32 mouse cellular contexts compared by ENCODE assay signal in genomic region chr2:84934649-84935007, GRCm38 (mm10). TPM values are rescaled to one million over a fixed set of nuclear protein-coding genes. Genes with fewer than 3 reads are reported as not detected.
DNase-seq lines count a peak whose midpoint lies in the region; ATAC-seq and TF ChIP-seq lines count a peak whose summit lies in the region.
"Had no signal": no experiment of that assay in that cellular context is flagged by ENCODE, and none has a peak within 500 bp of the region (broad histone marks: within the 10 kb centered on the region; RNA-seq: fewer than 3 reads in every experiment).

No protein-coding gene starts in this region.

- no peak overlapping the region for H3K9ac ChIP-seq in forebrain, embryonic 11.5 days (ENCODE audit: low read length)
- H3K9ac ChIP-seq in forebrain, embryonic 13.5 days, result no peak overlapping the region
- no peak overlapping the region for H3K9ac ChIP-seq in heart, embryonic 12.5 days
- no peak overlapping the region for H3K9ac ChIP-seq in liver, adult 2 months (ENCODE audit: low read depth, low read length)
- H3K9ac ChIP-seq in liver, postnatal 0 days (replicated peaks), result no peak overlapping the region
- H3K9ac ChIP-seq: limb, embryonic 15.5 days; liver, embryonic 15.5 days; neural tube, embryonic 13.5 days; stomach, embryonic 15.5 days had no signal

- H3K27ac ChIP-seq in forebrain, embryonic 11.5 days (ENCODE audit: low read depth, low read length), result no peak overlapping the region
- H3K27ac ChIP-seq in forebrain, embryonic 13.5 days, result no peak overlapping the region
- peak overlapping the region; percentile 42; the same call in 1 of the 2 replicates for H3K27ac ChIP-seq in heart, embryonic 12.5 days (ENCODE audit: poor library complexity, severe bottlenecking)
- H3K27ac ChIP-seq in liver, adult 2 months (replicated peaks; ENCODE audit: insufficient read depth, low read depth, low read length), result peak overlapping the region; percentile 36; the same call in 1 of the 2 replicates
- no peak overlapping the region for H3K27ac ChIP-seq in liver, postnatal 0 days (ENCODE audit: low read depth)
- H3K27ac ChIP-seq: forebrain, embryonic 10.5 days; kidney, postnatal 0 days; left cerebral cortex, adult 2 months; limb, embryonic 15.5 days; neural tube, embryonic 13.5 days; stomach, embryonic 15.5 days had no signal

- TF ChIP-seq POLR2A in liver, adult 2 months (IDR thresholded peaks at IDR 0.05; ENCODE audit: extremely low read depth, insufficient read depth, low read length), result no peak

- no peak overlapping the region for H3K4me2 ChIP-seq in forebrain, embryonic 11.5 days (ENCODE audit: low read depth, low read length, severe bottlenecking)
- no peak overlapping the region for H3K4me2 ChIP-seq in forebrain, embryonic 13.5 days
- no peak overlapping the region for H3K4me2 ChIP-seq in heart, embryonic 12.5 days
- no peak overlapping the region for H3K4me2 ChIP-seq in liver, postnatal 0 days (ENCODE audit: low read depth, low read length)
- H3K4me2 ChIP-seq: limb, embryonic 15.5 days; neural tube, embryonic 13.5 days; stomach, embryonic 15.5 days had no signal

- no peak for DNase-seq in forebrain, embryonic 11.5 days (ENCODE audit: low spot score)
- no peak for DNase-seq in heart, postnatal 36 days
- DNase-seq in liver, adult 2 months (ENCODE audit: extremely low read depth, low read depth, low spot score), result no peak
- DNase-seq in liver, postnatal 0 days, result no peak
- DNase-seq: adrenal gland, adult 8-10 months; cerebellum, adult 18-20 months; cerebellum, postnatal 14 days; gastrocnemius, postnatal 14 days; layer of hippocampus, adult 9-11 months; left cerebral cortex, postnatal 4 days; lung, postnatal 4 days; right cerebral cortex, adult 18-20 months; thymus, postnatal 25 days had no signal

- no peaks in the 10 kb centered on the region for H3K36me3 ChIP-seq in forebrain, embryonic 11.5 days (ENCODE audit: control insufficient read depth, insufficient read depth, low read length)
- no peaks in the 10 kb centered on the region for H3K36me3 ChIP-seq in forebrain, embryonic 13.5 days (ENCODE audit: poor library complexity, severe bottlenecking)
- no peaks in the 10 kb centered on the region for H3K36me3 ChIP-seq in heart, embryonic 12.5 days
- no peaks in the 10 kb centered on the region for H3K36me3 ChIP-seq in liver, adult 2 months (ENCODE audit: control insufficient read depth, insufficient read depth, low read length)
- peaks cover 2% of the 10 kb centered on the region; the same call in 1 of the 2 replicates for H3K36me3 ChIP-seq in liver, postnatal 0 days (replicated peaks; ENCODE audit: insufficient read depth, low read length)
- H3K36me3 ChIP-seq: forebrain, embryonic 10.5 days; limb, embryonic 15.5 days; neural tube, embryonic 13.5 days; stomach, embryonic 15.5 days had no signal

- H3K9me3 ChIP-seq in forebrain, embryonic 11.5 days (ENCODE audit: control insufficient read depth, low read length), result no peaks in the 10 kb centered on the region
- no peaks in the 10 kb centered on the region for H3K9me3 ChIP-seq in forebrain, embryonic 13.5 days (replicated peaks)
- H3K9me3 ChIP-seq in heart, embryonic 12.5 days (replicated peaks), result no peaks in the 10 kb centered on the region
- H3K9me3 ChIP-seq in liver, postnatal 0 days (ENCODE audit: low read length), result no peaks in the 10 kb centered on the region
- H3K9me3 ChIP-seq: forebrain, embryonic 10.5 days; limb, embryonic 15.5 days; liver, embryonic 15.5 days; neural tube, embryonic 13.5 days; stomach, embryonic 15.5 days had no signal

- TF ChIP-seq EP300 in liver, postnatal 0 days (IDR thresholded peaks at IDR 0.05; ENCODE audit: low read depth), result no peak

- 64% methylated on average over 4 of the region's 4 CpGs for WGBS in forebrain, embryonic 11.5 days
- WGBS in forebrain, embryonic 13.5 days, result 42% methylated on average over 4 of the region's 4 CpGs
- WGBS in heart, embryonic 12.5 days, result 66% methylated on average over 4 of the region's 4 CpGs
- WGBS in liver, adult 2 months, result 89% methylated on average over 4 of the region's 4 CpGs
- WGBS in liver, postnatal 0 days (ENCODE audit: insufficient replicate concordance), result 89% methylated on average over 4 of the region's 4 CpGs

- intact Hi-C loops in heart, postnatal 36 days (cut with DNase I), result no loop called here

- H3K79me2 ChIP-seq in liver, adult 2 months (ENCODE audit: control insufficient read depth, insufficient read depth, low read length), result no peaks in the 10 kb centered on the region; the same call in 1 of the 2 replicates

- no peaks in the 10 kb centered on the region for H3K4me1 ChIP-seq in forebrain, embryonic 11.5 days (replicated peaks; ENCODE audit: control insufficient read depth, insufficient read depth, low read length)
- peaks cover 6% of the 10 kb centered on the region for H3K4me1 ChIP-seq in forebrain, embryonic 13.5 days
- H3K4me1 ChIP-seq in heart, embryonic 12.5 days (replicated peaks), result peaks cover 16% of the 10 kb centered on the region
- H3K4me1 ChIP-seq in liver, adult 2 months (ENCODE audit: control insufficient read depth, insufficient read depth, low read length), result peaks cover 9% of the 10 kb centered on the region
- H3K4me1 ChIP-seq in liver, postnatal 0 days (ENCODE audit: insufficient read depth), result peaks cover 18% of the 10 kb centered on the region

- no peaks in the 10 kb centered on the region for H3K27me3 ChIP-seq in forebrain, embryonic 11.5 days (ENCODE audit: control insufficient read depth, insufficient read depth, low read length)
- H3K27me3 ChIP-seq in forebrain, embryonic 13.5 days, result no peaks in the 10 kb centered on the region
- no peaks in the 10 kb centered on the region for H3K27me3 ChIP-seq in heart, embryonic 12.5 days (replicated peaks)
- no peaks in the 10 kb centered on the region for H3K27me3 ChIP-seq in liver, adult 2 months (ENCODE audit: control insufficient read depth, insufficient read depth, low read length)
- H3K27me3 ChIP-seq in liver, postnatal 0 days (ENCODE audit: insufficient read depth, low read length), result no peaks in the 10 kb centered on the region
- H3K27me3 ChIP-seq: limb, embryonic 15.5 days; neural tube, embryonic 13.5 days; stomach, embryonic 15.5 days had no signal

- 0 out of 2 replicates have a peak, but pooled peaks have one; percentile 8 for ATAC-seq in forebrain, embryonic 11.5 days (replicated peaks; ENCODE audit: low FRiP score)
- ATAC-seq in forebrain, embryonic 13.5 days, result no peak; the same call in 1 of the 2 replicates
- ATAC-seq in heart, embryonic 12.5 days (ENCODE audit: insufficient number of reproducible peaks, low FRiP score), result no peak
- no peak for ATAC-seq in liver, postnatal 0 days
- ATAC-seq in megakaryocyte, adult 5-6 weeks (ENCODE audit: poor library complexity, severe bottlenecking), result no peak
- ATAC-seq: activated CD4-positive, CD25-positive, alpha-beta regulatory T cell, adult 4 months had no signal

- no peak overlapping the region for H3K4me3 ChIP-seq in forebrain, embryonic 11.5 days (ENCODE audit: low read depth, low read length)
- no peak overlapping the region for H3K4me3 ChIP-seq in forebrain, embryonic 13.5 days
- H3K4me3 ChIP-seq in heart, embryonic 12.5 days, result no peak overlapping the region
- H3K4me3 ChIP-seq in liver, adult 2 months (ENCODE audit: insufficient read depth, low read depth, low read length), result no peak overlapping the region
- H3K4me3 ChIP-seq in liver, postnatal 0 days (ENCODE audit: low read depth, low read length), result no peak overlapping the region
- H3K4me3 ChIP-seq: forebrain, embryonic 10.5 days; left cerebral cortex, adult 2 months; limb, embryonic 15.5 days; liver, embryonic 15.5 days; myocyte; neural tube, embryonic 13.5 days; stomach, embryonic 15.5 days had no signal

- no peak for TF ChIP-seq CTCF in liver, adult 2 months (IDR thresholded peaks at IDR 0.05; ENCODE audit: low read depth, low read length)
- no peak for TF ChIP-seq CTCF in liver, postnatal 0 days (IDR thresholded peaks at IDR 0.05; ENCODE audit: low read depth)

RNA-seq across cellular contexts. Expression of gene Slc43a3, which starts 1.8 kb away (rescaled TPM):
- polyA plus RNA-seq in forebrain, embryonic 11.5 days (2014; fragmentation: Nextera tagmentation; extraction: Ambion mirVana), result 18.0 and 18.2 TPM in 2 replicates
- 5.9 and 6.6 TPM in 2 replicates for polyA plus RNA-seq in forebrain, embryonic 13.5 days (2015; fragmentation: Nextera tagmentation; extraction: Ambion mirVana)
- 33.6 and 35.0 TPM in 2 replicates for polyA plus RNA-seq in heart, embryonic 12.5 days (2016; fragmentation: Nextera tagmentation; extraction: Ambion mirVana)
- 100 to 1,000 TPM in 1 of 2 experiments, 10 to 100 TPM in 1; 58.7 to 102 TPM for total RNA-seq in heart, postnatal 36 days (2021)
- 25.7 and 26.6 TPM in 2 replicates for total RNA-seq in liver, adult 2 months (2014; rRNA removed)
- 23.2 and 30.6 TPM in 2 replicates for polyA plus RNA-seq in liver, adult 2 months (2012; rRNA removed)
- 45.5 and 48.5 TPM in 2 replicates for polyA plus RNA-seq in liver, postnatal 0 days (2015; fragmentation: Nextera tagmentation; extraction: Ambion mirVana)
- total RNA-seq in megakaryocyte, adult 5-6 weeks (2015), result 51.4 and 53.0 TPM in 2 replicates
- 41.9 and 45.2 TPM in 2 replicates for total RNA-seq in megakaryocyte, adult 5-6 weeks (2017)

RNA-seq across cellular contexts. Expression of gene Prg2, which starts 45.6 kb away (rescaled TPM):
- polyA plus RNA-seq in forebrain, embryonic 11.5 days (2014; fragmentation: Nextera tagmentation; extraction: Ambion mirVana), result not detected in 2 replicates
- polyA plus RNA-seq in forebrain, embryonic 13.5 days (2015; fragmentation: Nextera tagmentation; extraction: Ambion mirVana), result 0.44 TPM in 1 of 2 replicates, not detected in the other
- polyA plus RNA-seq in heart, embryonic 12.5 days (2016; fragmentation: Nextera tagmentation; extraction: Ambion mirVana), result 0.39 and 3.1 TPM in 2 replicates
- total RNA-seq in heart, postnatal 36 days (2021), result not detected
- not detected in 2 replicates for total RNA-seq in liver, adult 2 months (2014; rRNA removed)
- polyA plus RNA-seq in liver, adult 2 months (2012; rRNA removed), result 0.11 TPM in 1 of 2 replicates, not detected in the other
- 22.0 and 26.1 TPM in 2 replicates for polyA plus RNA-seq in liver, postnatal 0 days (2015; fragmentation: Nextera tagmentation; extraction: Ambion mirVana)
- total RNA-seq in megakaryocyte, adult 5-6 weeks (2015), result 48.6 and 96.7 TPM in 2 replicates
- total RNA-seq in megakaryocyte, adult 5-6 weeks (2017), result 238 and 301 TPM in 2 replicates
- total RNA-seq: adrenal gland, adult 8-10 months; heart, adult 8-10 months; left cerebral cortex, adult 2 months; left cerebral cortex, postnatal 4 days had no signal
- polyA plus RNA-seq: forebrain, embryonic 10.5 days; frontal cortex, adult 2 months; intestine, embryonic 14.5 days; kidney, postnatal 0 days; lung, embryonic 16.5 days; myocyte had no signal

RNA-seq across cellular contexts. Expression of gene Rtn4rl2, which starts 48.1 kb away (rescaled TPM):
- polyA plus RNA-seq in forebrain, embryonic 11.5 days (2014; fragmentation: Nextera tagmentation; extraction: Ambion mirVana), result 5.2 and 6.5 TPM in 2 replicates
- polyA plus RNA-seq in forebrain, embryonic 13.5 days (2015; fragmentation: Nextera tagmentation; extraction: Ambion mirVana), result 3.6 and 5.6 TPM in 2 replicates
- polyA plus RNA-seq in heart, embryonic 12.5 days (2016; fragmentation: Nextera tagmentation; extraction: Ambion mirVana), result 0.67 and 1.2 TPM in 2 replicates
- 1 to 10 TPM; 2.6 to 3.2 TPM for total RNA-seq in heart, postnatal 36 days (2021)
- 0.13 TPM in 1 of 2 replicates, not detected in the other for total RNA-seq in liver, adult 2 months (2014; rRNA removed)
- polyA plus RNA-seq in liver, adult 2 months (2012; rRNA removed), result 0.29 and 0.50 TPM in 2 replicates
- polyA plus RNA-seq in liver, postnatal 0 days (2015; fragmentation: Nextera tagmentation; extraction: Ambion mirVana), result 0.14 and 0.31 TPM in 2 replicates
- total RNA-seq in megakaryocyte, adult 5-6 weeks (2015), result not detected in 2 replicates
- not detected in 2 replicates for total RNA-seq in megakaryocyte, adult 5-6 weeks (2017)
- total RNA-seq: hematopoietic stem cell, adult 5-6 weeks had no signal
- polyA plus RNA-seq: activated CD4-positive, CD25-positive, alpha-beta regulatory T cell, adult 4 months had no signal

RNA-seq across cellular contexts. Expression of gene Prg3, which starts 53.4 kb away (rescaled TPM):
- not detected in 2 replicates for polyA plus RNA-seq in forebrain, embryonic 11.5 days (2014; fragmentation: Nextera tagmentation; extraction: Ambion mirVana)
- not detected in 2 replicates for polyA plus RNA-seq in forebrain, embryonic 13.5 days (2015; fragmentation: Nextera tagmentation; extraction: Ambion mirVana)
- 0.49 TPM in 1 of 2 replicates, not detected in the other for polyA plus RNA-seq in heart, embryonic 12.5 days (2016; fragmentation: Nextera tagmentation; extraction: Ambion mirVana)
- not detected for total RNA-seq in heart, postnatal 36 days (2021)
- not detected in 2 replicates for total RNA-seq in liver, adult 2 months (2014; rRNA removed)
- not detected in 2 replicates for polyA plus RNA-seq in liver, adult 2 months (2012; rRNA removed)
- polyA plus RNA-seq in liver, postnatal 0 days (2015; fragmentation: Nextera tagmentation; extraction: Ambion mirVana), result 4.0 and 5.1 TPM in 2 replicates
- total RNA-seq in megakaryocyte, adult 5-6 weeks (2015), result 6.2 and 11.0 TPM in 2 replicates
- 14.2 and 18.4 TPM in 2 replicates for total RNA-seq in megakaryocyte, adult 5-6 weeks (2017)
- total RNA-seq: adrenal gland, adult 8-10 months; gastrocnemius, postnatal 14 days; heart, adult 8-10 months; left cerebral cortex, adult 2 months; left cerebral cortex, postnatal 4 days had no signal
- polyA plus RNA-seq: activated CD4-positive, CD25-positive, alpha-beta regulatory T cell, adult 4 months; embryonic facial prominence, embryonic 11.5 days; forebrain, embryonic 10.5 days; frontal cortex, adult 2 months; intestine, embryonic 14.5 days; kidney, postnatal 0 days; large intestine, adult 2 months; limb, embryonic 15.5 days; lung, embryonic 16.5 days; myocyte; neural tube, embryonic 13.5 days had no signal

Comparison
In these comparisons a context has a peak if more than half of its experiments do, and no peak if none do; other contexts are left out.
1. H3K27ac ChIP-seq: peak in heart, embryonic 12.5 days (single experiment) and liver, adult 2 months (single experiment); none in forebrain, embryonic 11.5 days (single experiment), forebrain, embryonic 13.5 days (single experiment) and liver, postnatal 0 days (single experiment).